Mouse (Mus musculus) heart, embryonic 14.5 days (tissue): ENCODE results near the gene Gm28053. TPM values are rescaled to one million over a fixed set of nuclear protein-coding genes. Genes with fewer than 3 reads are reported as not detected.
"Not testable (repeated sequence)": the region's sequence is repeated elsewhere in the genome, so short reads cannot be mapped to it uniquely, and the experiment has no call there.

ENCODE experiments used
- ATAC-seq: fragments of 200-750 bp; cut with Nextera tagmentation; 2 replicates; pipeline ENCODE4 v1.8.0; 2017; ENCODE audit warnings: low read depth, moderate TSS enrichment; ENCODE audit not compliant: insufficient number of reproducible peaks, insufficient read depth, low FRiP score
- H3K27ac ChIP-seq, 2 experiments: fragments of 200-500 bp in 1 of 2; fragments of 300-500 bp in 1 of 2; sonication (generic) in 1 of 2; replicated peaks in 1 of 2; 2 replicates each; pipeline ENCODE4 v1.5.1; 2012 to 2014; ENCODE audit warnings: low read depth in 2 of 2, low read length in 2 of 2, control low read depth in 1 of 2, mild to moderate bottlenecking in 1 of 2, mixed read lengths in 1 of 2; ENCODE audit not compliant: control insufficient read depth in 1 of 2, insufficient read depth in 1 of 2
- H3K27me3 ChIP-seq: fragments of 300-500 bp; sonication (generic); 2 replicates; pipeline ENCODE4 v1.6.1; 2014; ENCODE audit warnings: mild to moderate bottlenecking, low read length, control low read depth; ENCODE audit not compliant: control insufficient read depth, insufficient read depth
- H3K36me3 ChIP-seq: fragments of 300-500 bp; sonication (generic); 2 replicates; pipeline ENCODE4 v1.6.1; 2014; ENCODE audit warnings: mild to moderate bottlenecking, control low read depth, low read length, mixed read lengths; ENCODE audit not compliant: control insufficient read depth, insufficient read depth
- H3K4me1 ChIP-seq, 2 experiments: fragments of 200-500 bp in 1 of 2; fragments of 300-500 bp in 1 of 2; sonication (generic) in 1 of 2; 2 replicates each; pipeline ENCODE4 v1.6.1; 2012 to 2014; ENCODE audit warnings: low read length in 2 of 2, control low read depth in 1 of 2, mixed read lengths in 1 of 2; ENCODE audit not compliant: control insufficient read depth in 2 of 2, insufficient read depth in 2 of 2
- H3K4me2 ChIP-seq: fragments of 300-500 bp; sonication (generic); 2 replicates; pipeline ENCODE4 v1.6.1; 2014; ENCODE audit warnings: mild to moderate bottlenecking, low read length
- H3K4me3 ChIP-seq, 2 experiments: fragments of 200-500 bp in 1 of 2; fragments of 300-500 bp in 1 of 2; sonication (generic) in 1 of 2; 2 replicates each; pipeline ENCODE4 v1.5.1; 2012 to 2014; ENCODE audit warnings: low read length in 2 of 2, mild to moderate bottlenecking in 2 of 2, control low read depth in 1 of 2, low read depth in 1 of 2, moderate library complexity in 1 of 2; ENCODE audit not compliant: control insufficient read depth in 1 of 2, insufficient read depth in 1 of 2
- H3K9ac ChIP-seq: fragments of 300-500 bp; sonication (generic); 2 replicates; pipeline ENCODE4 v1.6.1; 2014; ENCODE audit warnings: mild to moderate bottlenecking, low read length
- H3K9me3 ChIP-seq: fragments of 300-500 bp; sonication (generic); 2 replicates; pipeline ENCODE4 v1.6.1; 2016; ENCODE audit warnings: low read length, control low read depth; ENCODE audit not compliant: control insufficient read depth
- WGBS: fragments of 180-500 bp; shearing (Covaris S2); extraction: QIAGEN DNeasy Blood & Tissue Kit; methylation state at CpG from one replicate; pipeline ENCODE4 v1.1.7; 2014; 5-methylcytosine and 5-hydroxymethylcytosine counted together
- polyA plus RNA-seq: library from polyadenylated mRNA; unstranded; fragments of >200 nt; fragmentation: Nextera tagmentation; extraction: Ambion mirVana; gene quantifications from 2 replicates; pipeline ENCODE4 v1.2.1, GENCODE M21; 2014

The Gm28053 gene
- polyA plus RNA-seq, 1 experiment from 2014 or later = 5.1 TPM

- 88% methylated on average over 17 of the region's 17 CpGs for WGBS
- Histone ChIP-seq H3K36me3 (no peaks in the 10 kb centered on the region; the same call in 1 of the 2 replicates), H3K27me3 (no peaks in the 10 kb centered on the region), H3K9me3 (no peaks in the 10 kb centered on the region), H3K9ac (no peak overlapping the region), H3K4me1 (no peaks in the 10 kb centered on the region; a peak in 1 of 4 replicates), H3K4me3 (no peak overlapping the region), H3K4me2 (peak overlapping the region; percentile 54; the same call in 1 of the 2 replicates), H3K27ac (no peak overlapping the region)
- no peak for ATAC-seq
Measured at GRCm38 (mm10) chr6:48677492-48678345, 40.7 kb upstream of the Gm28053 start.

DNA sequence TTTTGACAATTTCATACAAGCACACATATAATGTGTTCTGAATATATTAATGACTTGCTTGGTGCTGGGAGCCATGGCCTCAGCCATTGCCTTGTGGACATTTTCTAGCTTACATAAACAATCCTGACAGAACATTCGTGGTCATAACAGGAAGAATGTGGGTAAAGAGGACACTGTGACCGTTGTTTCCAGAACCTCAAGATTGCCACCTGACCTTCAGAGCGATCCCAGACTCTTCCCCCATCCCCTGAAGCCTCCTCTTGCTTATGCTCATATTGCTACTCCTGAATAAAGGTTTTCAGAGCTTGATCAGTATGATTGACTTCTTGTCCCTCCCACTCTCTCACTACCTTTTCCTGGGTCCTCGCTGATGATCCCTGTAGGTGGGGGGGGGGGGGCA lies 40.0 kb upstream of the Gm28053 start:
- WGBS = 71% methylated on average over 4 of the region's 4 CpGs
- Histone ChIP-seq H3K27ac (no peak overlapping the region), H3K4me2 (no peak overlapping the region), H3K4me1 (no peaks in the 10 kb centered on the region; a peak in 1 of 4 replicates), H3K9ac (no peak overlapping the region), H3K27me3 (no peaks in the 10 kb centered on the region), H3K4me3 (no peak overlapping the region), H3K36me3 (no peaks in the 10 kb centered on the region; the same call in 1 of the 2 replicates), H3K9me3 (no peaks in the 10 kb centered on the region)
- no peak for ATAC-seq

DNA sequence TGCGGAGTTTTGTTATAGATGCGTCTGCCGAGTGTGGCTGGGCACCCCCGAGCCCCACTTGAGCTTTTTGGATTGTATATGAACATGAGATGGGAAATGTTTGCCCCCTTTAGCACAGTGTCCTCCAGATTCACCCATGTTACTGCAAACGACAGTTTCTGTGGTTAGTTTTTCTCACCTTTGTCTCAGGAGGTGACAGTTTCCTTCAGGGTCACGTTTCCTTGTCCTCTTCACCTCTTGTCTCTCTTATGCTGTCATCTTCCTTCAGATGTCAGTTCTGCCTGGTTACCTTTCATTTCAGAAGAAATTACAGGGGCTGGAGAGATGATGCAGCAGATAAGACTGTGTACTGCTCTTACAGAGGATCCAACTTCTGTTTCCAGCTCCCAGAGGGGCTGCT lies 38.7 kb upstream of the Gm28053 start:
- ATAC-seq = no peak
- no peaks in the 10 kb centered on the region for H3K27me3 ChIP-seq
- no peak overlapping the region for H3K9ac ChIP-seq
- H3K4me2 ChIP-seq = no peak overlapping the region
- no peak overlapping the region for H3K4me3 ChIP-seq
- no peaks in the 10 kb centered on the region; a peak in 1 of 4 replicates for H3K4me1 ChIP-seq
- H3K27ac ChIP-seq = no peak overlapping the region
- no peaks in the 10 kb centered on the region; the same call in 1 of the 2 replicates for H3K36me3 ChIP-seq
- no peaks in the 10 kb centered on the region for H3K9me3 ChIP-seq
- 74% methylated on average over 6 of the region's 6 CpGs for WGBS

DNA sequence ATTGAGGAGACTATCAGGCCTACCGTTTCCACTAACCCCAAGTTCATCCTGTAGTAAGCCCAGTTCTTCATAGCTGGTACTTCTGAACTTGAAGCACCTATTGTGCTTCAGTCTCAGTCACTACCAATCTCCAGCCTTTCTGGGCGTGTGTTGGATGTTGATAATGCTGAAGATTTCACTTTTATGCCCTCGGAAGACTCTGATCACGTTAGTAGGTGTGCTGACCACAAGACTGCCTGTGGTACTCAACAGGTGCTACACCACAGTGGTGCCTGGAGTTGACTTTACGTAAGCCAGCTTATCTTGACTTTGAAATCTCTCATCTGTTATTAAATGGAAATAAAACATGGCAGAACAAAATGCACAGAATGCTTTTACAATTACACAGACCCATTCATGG lies 38.0 kb upstream of the Gm28053 start:
- no peak overlapping the region for H3K9ac ChIP-seq
- H3K27ac ChIP-seq = no peak overlapping the region
- H3K27me3 ChIP-seq = no peaks in the 10 kb centered on the region
- no peak overlapping the region for H3K4me2 ChIP-seq
- H3K4me3 ChIP-seq = no peak overlapping the region
- no peaks in the 10 kb centered on the region for H3K9me3 ChIP-seq
- no peaks in the 10 kb centered on the region; a peak in 1 of 4 replicates for H3K4me1 ChIP-seq
- no peaks in the 10 kb centered on the region; the same call in 1 of the 2 replicates for H3K36me3 ChIP-seq
- WGBS = 70% methylated on average over 5 of the region's 5 CpGs
- ATAC-seq = no peak

DNA sequence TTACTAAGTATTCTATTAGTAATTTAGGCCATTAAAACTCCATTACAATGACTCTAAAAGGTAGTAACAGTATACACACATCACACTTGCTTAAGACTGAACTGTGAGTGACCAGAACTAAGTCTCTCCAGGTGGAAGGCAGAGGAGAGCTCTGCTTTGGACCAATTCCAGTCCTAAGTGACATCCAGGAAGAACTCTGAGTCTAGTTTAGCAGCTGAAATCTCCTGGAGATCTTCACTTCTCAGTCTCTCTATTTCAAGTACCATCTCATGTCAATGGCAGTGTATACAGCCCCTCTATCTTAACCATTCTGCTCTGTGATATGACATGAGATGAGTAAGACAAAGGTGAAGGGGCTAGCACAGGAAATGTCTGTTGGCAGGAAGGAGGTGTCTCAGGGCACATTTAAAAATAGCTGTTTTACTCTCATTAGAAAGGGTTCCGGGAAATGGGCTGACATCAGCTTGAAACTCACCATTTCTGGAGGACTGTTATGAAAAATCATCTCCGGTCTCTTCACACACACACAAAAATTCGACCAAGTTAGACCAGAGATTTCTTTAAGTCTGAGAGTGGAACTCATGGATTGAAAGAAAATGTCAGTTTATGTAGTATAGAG lies 36.8 kb upstream of the Gm28053 start:
- WGBS = 50% methylated on average over 3 of the region's 3 CpGs
- Histone ChIP-seq H3K27ac (0 out of 4 replicates have a peak overlapping the region, but pooled peaks of 1 of the 2 experiments have one; percentile 19), H3K4me1 (peaks cover 0 to 2% of the 10 kb centered on the region in 2 experiments; a peak in 1 of 4 replicates), H3K27me3 (no peaks in the 10 kb centered on the region), H3K9me3 (no peaks in the 10 kb centered on the region), H3K4me3 (no peak overlapping the region), H3K9ac (no peak overlapping the region), H3K36me3 (no peaks in the 10 kb centered on the region; the same call in 1 of the 2 replicates), H3K4me2 (no peak overlapping the region)
- ATAC-seq = no peak

GRCm38 (mm10) chr6:48682271-48682670 lies 36.1 kb upstream of the Gm28053 start:
- 68% methylated on average over 4 of the region's 4 CpGs for WGBS

GRCm38 (mm10) chr6:48683263-48683821 lies 35.1 kb upstream of the Gm28053 start:
- H3K4me1 ChIP-seq, H3K4me3 ChIP-seq, H3K9ac ChIP-seq, H3K27ac ChIP-seq, H3K36me3 ChIP-seq, H3K4me2 ChIP-seq, H3K9me3 ChIP-seq, H3K27me3 ChIP-seq, ATAC-seq: not testable (repeated sequence)
- 92% methylated on average over 3 of the region's 4 CpGs for WGBS

More at GRCm38 (mm10) chr6:48682271-48682670, 36.1 kb upstream of the Gm28053 start:
- Histone ChIP-seq H3K4me3 (no peak overlapping the region), H3K4me2 (no peak overlapping the region), H3K27me3 (no peaks in the 10 kb centered on the region), H3K36me3 (no peaks in the 10 kb centered on the region; the same call in 1 of the 2 replicates), H3K27ac (0 out of 4 replicates have a peak overlapping the region, but pooled peaks of 1 of the 2 experiments have one; percentile 19), H3K9me3 (no peaks in the 10 kb centered on the region), H3K4me1 (peaks cover 0 to 2% of the 10 kb centered on the region in 2 experiments; a peak in 1 of 4 replicates), H3K9ac (no peak overlapping the region)
- ATAC-seq = no peak
